Comparison of ENCODE assay signal across 8 mouse cellular contexts in genomic region chr2:102867396-102868088, GRCm38 (mm10). TPM values are rescaled to one million over a fixed set of nuclear protein-coding genes. Genes with fewer than 3 reads are reported as not detected.
DNase-seq lines count a peak whose midpoint lies in the region; ATAC-seq and TF ChIP-seq lines count a peak whose summit lies in the region.

No protein-coding gene starts in this region.

- no peaks in the 10 kb centered on the region for H3K27me3 ChIP-seq in heart, adult 2 months (ENCODE audit: control insufficient read depth, insufficient read depth, low read length)
- H3K27me3 ChIP-seq in intestine, embryonic 15.5 days (replicated peaks) = no peaks in the 10 kb centered on the region

- no peak for DNase-seq in heart, adult 2 months
- no peak for DNase-seq in heart, postnatal 25 days (ENCODE audit: low spot score)
- peak; percentile 55 for DNase-seq in T-cell, adult 2 months (ENCODE audit: low spot score)
- DNase-seq in left cerebral cortex, adult 9 months (ENCODE audit: low spot score in 2 of 2) = no peak
- DNase-seq in testis, postnatal 14 days (ENCODE audit: low spot score) = no peak
- DNase-seq in cerebellum, postnatal 4 days (ENCODE audit: low spot score in 2 of 2) = no peak

- intact Hi-C loops in heart, adult 2 months (cut with DNase I) = loop anchor here (5.0 kb wide), 1 partner anchor 35 kb away; the partner anchor contains the start of gene Cd44
- intact Hi-C loops in heart, postnatal 25 days (cut with DNase I) = no loop called here

- ATAC-seq in intestine, embryonic 15.5 days = peak; percentile 83
- peak; percentile 51 for ATAC-seq in neutrophil, adult 5-6 weeks (ENCODE audit: extremely low read depth, insufficient number of reproducible peaks, low FRiP score, poor library complexity, severe bottlenecking)

- TF ChIP-seq EP300 in heart, adult 2 months (IDR thresholded peaks at IDR 0.05; ENCODE audit: insufficient read depth, low read depth, low read length) = no peak

- peak overlapping the region; percentile 29 for H3K27ac ChIP-seq in heart, adult 2 months
- H3K27ac ChIP-seq in intestine, embryonic 15.5 days = peak overlapping the region; percentile 48

- H3K79me2 ChIP-seq in heart, adult 2 months (replicated peaks; ENCODE audit: control insufficient read depth, insufficient read depth, low read length) = no peaks in the 10 kb centered on the region

- no peak overlapping the region for H3K4me3 ChIP-seq in heart, adult 2 months
- no peak overlapping the region for H3K4me3 ChIP-seq in intestine, embryonic 15.5 days (replicated peaks)

- H3K36me3 ChIP-seq in heart, adult 2 months (ENCODE audit: control insufficient read depth, insufficient read depth, low read length) = no peaks in the 10 kb centered on the region
- no peaks in the 10 kb centered on the region for H3K36me3 ChIP-seq in intestine, embryonic 15.5 days

- WGBS in heart, adult 2 months = 33% methylated on average over 6 of the region's 6 CpGs
- WGBS in intestine, embryonic 15.5 days = 41% methylated on average over 6 of the region's 6 CpGs

- TF ChIP-seq CTCF in heart, adult 2 months (IDR thresholded peaks at IDR 0.05) = no peak

- no peak overlapping the region for H3K9ac ChIP-seq in heart, adult 2 months (ENCODE audit: low read depth, low read length)
- no peak overlapping the region for H3K9ac ChIP-seq in intestine, embryonic 15.5 days

- H3K4me1 ChIP-seq in heart, adult 2 months (ENCODE audit: control insufficient read depth, insufficient read depth, low read length) = peaks cover 4% of the 10 kb centered on the region
- 0 out of 2 replicates have a peak, but pooled peaks cover 2% of the 10 kb centered on the region for H3K4me1 ChIP-seq in intestine, embryonic 15.5 days (replicated peaks)

- no peak for TF ChIP-seq POLR2A in heart, adult 2 months (IDR thresholded peaks at IDR 0.05; ENCODE audit: insufficient read depth, low read depth, low read length)

- no peak overlapping the region for H3K4me2 ChIP-seq in intestine, embryonic 15.5 days (replicated peaks)

- H3K9me3 ChIP-seq in intestine, embryonic 15.5 days = no peaks in the 10 kb centered on the region

RNA-seq across cellular contexts. Expression of gene Cd44, which starts 33.9 kb away (rescaled TPM):
- total RNA-seq in heart, adult 2 months (2021) = 10 to 100 TPM in 1 of 2 experiments, 1 to 10 TPM in 1; 8.4 to 10.8 TPM
- 9.1 and 10.4 TPM in 2 replicates for polyA plus RNA-seq in heart, adult 2 months (2012; rRNA removed)
- 10 to 100 TPM in 1 of 2 experiments, 1 to 10 TPM in 1; 9.9 to 11.6 TPM for total RNA-seq in heart, postnatal 25 days (2021)
- 12.6 and 13.8 TPM in 2 replicates for polyA plus RNA-seq in intestine, embryonic 15.5 days (2015; fragmentation: Nextera tagmentation; extraction: Ambion mirVana)
- 533 and 558 TPM in 2 replicates for total RNA-seq in neutrophil, adult 5-6 weeks (2017)

Comparison
In these comparisons a context has a peak if more than half of its experiments do, and no peak if none do; other contexts are left out.
1. RNA of gene Cd44, which starts 33.9 kb away (total RNA-seq): 533 to 558 TPM in neutrophil, adult 5-6 weeks; 9.9 to 11.6 TPM in heart, postnatal 25 days and 8.4 to 10.8 TPM in heart, adult 2 months; every median in the first group is over 10 times any median in the second.